Mouse (Mus musculus): ENCODE results near the gene Plin5.
"Not testable (repeated sequence)": the region's sequence is repeated elsewhere in the genome, so short reads cannot be mapped to it uniquely, and the experiment has no call there.

Plin5 gene

DNA sequence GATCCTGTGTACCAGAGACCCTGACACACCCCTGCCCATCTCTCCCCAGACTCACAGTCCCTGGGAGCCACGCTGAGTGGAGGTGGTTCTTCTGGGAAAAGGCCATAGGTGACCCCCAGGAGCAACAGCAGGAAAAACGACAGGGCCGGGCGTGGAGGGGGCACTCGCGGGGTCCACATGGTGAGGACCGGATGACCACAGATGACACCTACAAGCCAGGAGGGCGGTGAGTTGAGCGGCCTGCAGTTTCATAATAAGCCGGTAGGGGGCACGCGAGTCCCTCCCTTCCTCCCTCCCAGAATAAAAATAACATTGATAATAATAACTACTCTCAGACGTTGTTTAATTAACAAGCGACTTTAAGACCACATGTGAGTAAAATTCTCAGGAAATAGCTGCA lies 15.3 kb upstream of the Plin5 start:
- no peak for DNase-seq

DNA sequence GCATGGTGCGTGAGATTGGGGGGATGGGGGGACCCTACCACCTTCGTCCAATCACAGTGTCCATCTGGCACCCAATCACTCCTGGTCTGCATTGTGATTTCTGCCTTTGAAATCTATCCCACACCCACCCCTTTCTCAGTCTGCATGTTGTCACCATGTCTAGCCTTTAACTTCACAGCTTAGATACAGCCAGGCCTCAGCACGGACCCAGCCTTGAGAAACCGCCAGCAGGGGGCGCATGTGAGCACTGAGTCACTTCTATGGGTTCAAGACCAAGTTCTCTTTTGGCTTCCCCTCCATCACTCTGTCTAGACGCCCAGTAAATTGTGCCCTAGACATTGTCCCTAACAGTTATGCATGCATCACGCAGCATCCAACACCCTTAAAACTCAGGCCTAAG lies 14.4 kb upstream of the Plin5 start:
- DNase-seq, result no peak

DNA sequence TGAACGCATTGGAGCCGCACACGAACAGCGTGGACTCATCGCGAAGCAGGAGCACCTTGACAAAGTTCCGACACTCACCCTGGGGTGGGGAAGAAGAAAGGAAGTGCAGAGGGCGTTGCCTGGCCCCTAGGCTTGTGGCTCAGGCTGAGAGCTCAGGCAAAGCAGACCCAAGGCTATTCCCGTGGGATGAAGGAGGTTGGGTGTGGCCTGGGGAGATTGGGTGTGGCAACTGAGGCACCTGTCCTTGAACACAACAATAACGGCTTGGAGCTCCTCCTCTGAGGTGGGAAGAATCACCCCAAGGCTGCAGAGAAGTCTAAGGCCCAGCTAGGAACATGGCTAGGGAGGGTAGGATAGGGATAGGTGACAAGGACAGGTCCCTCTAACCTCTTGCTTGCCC lies 13.7 kb upstream of the Plin5 start:
- no peak for DNase-seq

DNA sequence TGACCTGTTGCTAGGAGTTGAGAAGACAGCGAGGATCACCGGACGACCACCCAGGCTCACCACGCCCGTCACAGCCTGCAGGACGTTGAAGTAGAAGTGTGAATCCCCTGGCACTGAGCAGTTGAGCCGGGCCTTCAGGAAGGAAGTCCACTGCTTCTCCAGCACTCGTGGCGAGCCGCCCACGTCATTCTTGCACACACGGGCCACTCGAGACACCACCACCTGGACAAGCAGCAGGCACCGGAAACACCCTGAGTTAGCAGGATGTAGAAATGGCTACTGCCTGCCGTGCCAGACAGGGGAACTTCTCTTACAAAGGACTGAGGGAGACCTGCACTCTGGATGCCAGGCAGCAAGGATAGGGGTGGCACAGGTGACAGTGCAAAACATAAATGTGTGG lies 10.8 kb upstream of the Plin5 start:
- DNase-seq, result no peak

DNA sequence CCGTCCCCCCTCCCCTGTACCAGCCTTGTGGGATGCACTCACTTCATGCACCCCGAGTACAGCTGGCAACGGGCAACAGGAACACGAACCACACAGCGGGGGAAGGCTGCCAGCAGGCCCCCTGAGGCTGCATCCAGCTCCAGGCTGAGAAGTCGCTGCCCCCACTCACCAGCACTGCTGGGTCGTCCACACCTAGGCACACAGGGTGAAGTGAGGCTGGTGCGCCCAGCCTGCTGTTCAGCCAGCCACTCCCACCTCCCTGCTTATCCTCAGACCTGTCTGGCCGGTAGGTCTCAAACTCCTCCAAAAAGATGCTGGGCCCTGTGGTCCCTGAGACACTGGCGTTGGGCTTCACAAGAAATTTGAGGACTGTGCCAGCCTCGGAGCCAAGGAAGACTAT lies 8.8 kb upstream of the Plin5 start:
- DNase-seq, result no peak

DNA sequence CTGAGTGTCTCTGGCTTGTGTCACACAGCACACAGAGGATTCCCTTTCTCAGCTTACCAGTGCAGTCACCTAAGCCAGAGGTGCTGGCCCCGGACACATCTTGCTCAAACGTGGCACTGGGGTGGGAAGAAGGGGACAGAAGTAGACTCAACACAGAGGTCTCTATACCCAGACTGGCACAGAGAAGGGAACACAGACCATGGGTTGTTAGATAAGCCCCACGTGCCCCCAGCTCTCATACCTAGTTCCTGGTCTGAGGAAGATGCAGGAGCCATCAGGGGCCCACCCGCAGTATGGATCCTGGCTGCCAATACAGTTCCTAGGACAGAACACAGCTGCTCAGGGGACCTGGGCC lies 7.9 kb upstream of the Plin5 start:
- no peak for DNase-seq

DNA sequence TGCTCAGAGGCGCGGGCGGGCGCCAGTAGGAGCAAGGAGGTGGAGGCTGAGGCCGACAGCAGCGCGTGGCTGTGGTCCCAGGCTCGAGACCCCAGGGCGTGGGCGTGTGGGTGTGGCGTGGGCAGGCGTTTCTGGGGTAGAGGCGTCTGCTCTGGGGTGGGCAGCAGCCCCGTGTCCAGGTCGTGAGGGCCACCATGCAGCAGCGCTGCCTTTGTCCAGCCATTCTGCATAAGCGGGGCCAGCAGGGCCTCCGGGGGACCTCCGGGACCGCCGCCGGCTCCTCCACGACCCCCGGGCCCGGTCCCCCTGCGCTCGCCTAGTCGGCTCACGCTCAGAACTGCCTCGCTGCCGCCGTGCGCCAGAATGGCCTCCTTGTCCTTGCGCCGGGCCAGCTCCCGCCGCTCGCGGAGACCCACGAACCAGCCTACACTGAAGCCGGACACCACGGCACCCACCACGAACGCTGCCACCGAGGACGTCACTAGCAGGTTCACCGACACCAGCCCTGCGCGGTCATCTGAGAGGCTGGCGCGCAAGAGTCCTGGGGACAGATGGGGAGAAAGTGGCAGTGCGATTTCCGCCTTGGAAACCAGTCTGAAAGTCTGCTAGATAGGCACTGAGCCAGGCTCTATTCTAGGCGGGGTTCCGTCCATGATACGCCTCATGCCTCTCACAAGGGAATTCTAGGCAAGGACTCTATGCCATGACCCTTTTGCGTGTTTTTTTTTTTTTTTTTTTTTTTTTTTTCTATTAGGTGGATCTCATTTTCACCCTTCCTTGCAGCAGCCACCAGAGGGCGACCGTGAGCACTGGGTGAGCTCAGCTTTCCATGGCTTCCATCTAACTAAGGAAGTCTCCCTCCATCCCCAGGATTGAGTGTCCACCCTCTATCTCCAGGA lies 7.2 kb upstream of the Plin5 start:
- DNase-seq, result no peak

DNA sequence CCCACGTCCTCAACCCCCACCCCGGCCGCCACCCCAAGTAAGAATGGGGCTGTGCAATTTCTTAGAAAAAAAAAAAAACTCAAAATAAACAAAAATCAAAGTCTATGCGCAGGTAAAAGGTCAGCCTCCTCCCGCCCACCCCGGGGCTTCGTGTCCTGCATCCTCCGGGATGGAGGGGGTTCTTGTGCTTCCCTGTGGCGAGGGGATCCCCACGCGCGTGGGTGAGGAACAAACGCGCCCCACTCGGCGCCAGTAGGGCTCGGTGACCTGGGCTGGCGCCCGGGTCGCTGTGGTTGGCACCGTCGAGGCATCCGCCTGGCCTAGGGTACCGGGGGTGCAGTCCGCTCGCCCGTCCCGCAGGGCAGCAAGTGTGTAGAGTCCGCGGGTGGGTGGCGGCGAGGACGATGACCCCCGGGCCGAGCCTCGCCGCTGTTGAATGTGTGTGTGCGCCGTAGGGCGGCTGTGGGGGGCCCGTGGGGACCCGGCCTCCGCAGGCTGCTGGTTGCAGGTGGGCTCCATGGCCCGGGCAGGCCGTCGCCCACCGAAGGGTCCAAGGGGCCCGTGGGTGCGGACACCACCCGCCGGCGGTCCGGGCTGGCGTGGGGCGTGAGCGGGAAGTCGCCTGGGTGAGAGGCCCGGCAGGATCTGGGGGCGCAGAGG lies 6.4 kb upstream of the Plin5 start:
- DNase-seq, result no peak

DNA sequence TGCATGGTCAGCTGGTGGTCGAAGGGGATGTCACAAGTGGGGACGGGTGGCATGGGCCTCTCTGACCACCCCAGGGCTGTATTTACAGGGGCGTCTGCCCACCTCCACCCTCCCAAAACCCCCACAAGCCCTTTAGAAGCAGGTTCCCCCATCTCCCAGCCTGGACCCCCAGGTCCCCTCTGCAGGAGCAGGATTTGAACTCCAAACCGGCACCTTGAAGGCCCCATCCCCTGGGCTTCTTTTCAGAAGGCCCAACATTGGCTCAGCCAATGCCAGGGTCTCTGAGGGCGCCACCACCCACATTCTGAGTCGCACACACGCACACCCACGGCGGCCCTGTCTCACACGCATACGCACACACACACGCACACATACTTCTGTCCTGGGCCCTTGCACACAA lies 5.8 kb upstream of the Plin5 start:
- no peak for DNase-seq

DNA sequence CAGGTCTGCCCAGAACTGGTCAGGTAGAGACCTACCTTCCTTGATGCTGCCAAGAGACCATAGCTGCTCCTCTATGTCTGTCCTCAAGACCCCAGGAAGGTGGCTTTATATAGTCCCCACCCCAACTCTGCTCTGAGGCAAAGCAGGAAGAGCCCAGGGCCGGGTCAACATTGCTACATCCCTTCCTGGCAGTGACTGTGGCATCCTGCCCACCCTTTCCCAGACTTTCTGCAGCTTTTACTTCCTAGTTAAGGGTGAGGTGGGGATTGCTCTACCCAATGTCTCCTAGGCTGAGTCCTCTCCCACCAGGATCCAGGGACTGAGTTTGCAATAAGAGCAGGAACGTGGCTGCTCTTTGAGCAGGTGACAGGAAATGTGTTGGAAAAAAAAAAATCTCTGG lies 4.4 kb upstream of the Plin5 start, which contains the start of gene Lrg1:
Gene Lrg1 (minus strand): TSS at position 176 of the 400 bp plus-strand sequence.
- no peak for DNase-seq

DNA sequence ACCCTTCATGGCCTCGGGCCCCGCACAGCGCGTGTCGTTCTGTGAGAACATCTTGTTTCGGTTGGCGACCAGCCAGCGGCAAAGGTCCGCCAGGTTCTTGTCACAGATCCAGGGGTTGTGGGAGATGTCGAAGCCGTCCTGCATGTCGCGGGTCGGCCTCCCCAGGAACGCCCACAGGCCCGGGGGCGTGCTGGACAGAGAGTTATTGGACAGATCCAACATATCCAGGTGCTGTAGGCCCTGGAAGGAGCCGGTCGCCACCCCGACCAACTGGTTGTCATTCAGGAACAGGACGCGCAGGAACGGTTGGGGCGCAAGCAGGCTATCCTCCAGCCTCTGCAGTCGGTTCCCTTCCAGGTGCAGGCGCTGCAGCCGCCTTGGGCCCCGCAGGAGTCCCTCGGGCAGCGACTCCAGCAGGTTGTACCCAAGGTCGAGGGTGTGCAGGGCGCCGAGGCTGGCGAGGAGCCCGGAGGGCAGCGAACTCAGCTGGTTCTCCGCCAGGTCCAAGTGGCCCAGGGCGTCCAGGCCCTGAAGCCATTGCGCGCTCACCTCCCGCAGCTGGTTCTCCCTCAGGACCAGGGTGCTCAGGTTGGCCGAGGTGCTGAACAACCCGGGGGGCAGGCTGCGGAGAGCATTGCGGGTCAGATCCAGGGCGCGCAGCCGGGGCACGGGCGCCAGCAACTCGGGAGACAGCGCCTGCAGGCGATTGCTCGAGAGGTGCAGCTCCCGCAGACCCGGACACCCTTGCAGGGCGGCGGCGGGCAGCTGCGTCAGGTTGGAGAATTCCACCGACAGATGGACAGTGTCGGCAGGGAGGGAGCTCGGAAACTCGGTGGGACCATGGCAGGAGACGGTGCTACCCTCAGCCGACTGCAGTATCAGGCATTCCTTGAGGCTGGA lies 2.8 kb upstream of the Plin5 start:
- no peak for DNase-seq

DNA sequence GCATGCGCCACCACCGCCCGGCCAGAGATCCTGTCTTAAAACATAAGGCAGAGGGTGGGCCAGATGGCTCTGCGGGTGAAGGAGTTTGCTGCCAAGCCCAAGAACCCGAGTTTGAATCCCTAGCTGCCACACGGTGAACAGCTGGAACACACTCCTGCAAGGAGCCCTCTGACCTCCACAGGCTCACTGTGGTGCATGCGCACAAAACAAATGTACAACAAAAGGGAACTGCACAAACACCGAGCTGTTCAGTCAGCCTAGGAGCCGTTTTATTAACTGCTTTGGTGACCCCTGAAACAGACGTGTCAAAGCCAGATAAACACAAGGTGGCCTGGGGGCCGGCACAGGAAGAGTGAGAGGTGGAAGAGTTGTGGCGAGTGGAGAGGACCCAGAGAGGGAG lies 2.0 kb upstream of the Plin5 start:
- DNase-seq, result no peak

DNA sequence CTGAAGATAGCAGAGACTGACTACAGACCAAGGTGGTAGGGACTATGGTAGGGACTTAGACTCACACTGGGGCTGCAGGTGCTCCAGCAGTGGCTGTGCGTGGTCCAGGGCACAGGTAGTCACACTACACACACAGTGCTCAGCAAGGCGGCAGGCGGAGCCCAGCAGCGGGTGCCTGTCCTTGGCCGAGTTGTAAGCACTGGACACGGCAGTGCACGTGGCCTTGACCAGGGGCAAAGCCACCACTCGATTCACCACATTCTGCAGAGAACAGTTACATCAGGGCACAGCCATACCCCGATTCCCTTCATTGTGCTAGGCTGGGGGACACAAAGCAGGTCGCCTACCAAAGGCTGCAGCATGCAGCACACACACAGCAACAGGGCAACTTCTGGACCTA lies 1.2 kb downstream of the Plin5 start:
- DNase-seq, result no peak

DNA sequence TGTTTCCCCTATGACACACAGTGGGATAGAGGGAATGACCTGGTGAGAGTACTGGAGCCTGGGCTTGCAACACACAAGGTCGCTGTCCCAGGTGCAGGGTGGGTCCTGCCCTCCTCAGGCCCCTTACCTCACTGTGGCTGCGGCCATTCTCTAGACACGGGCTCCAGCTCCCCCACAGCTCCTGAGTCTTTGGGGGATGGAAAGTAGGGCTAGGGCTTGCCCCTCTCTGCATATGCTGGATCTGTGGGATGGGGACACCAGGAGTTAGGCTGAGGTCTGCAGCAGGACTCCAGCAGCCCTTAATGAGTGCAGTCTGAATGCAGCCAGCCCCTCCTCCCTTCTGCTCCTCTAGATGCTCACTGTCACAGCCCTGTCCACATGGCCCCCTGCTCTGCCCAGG lies 4.7 kb downstream of the Plin5 start:
- no peak for DNase-seq

DNA sequence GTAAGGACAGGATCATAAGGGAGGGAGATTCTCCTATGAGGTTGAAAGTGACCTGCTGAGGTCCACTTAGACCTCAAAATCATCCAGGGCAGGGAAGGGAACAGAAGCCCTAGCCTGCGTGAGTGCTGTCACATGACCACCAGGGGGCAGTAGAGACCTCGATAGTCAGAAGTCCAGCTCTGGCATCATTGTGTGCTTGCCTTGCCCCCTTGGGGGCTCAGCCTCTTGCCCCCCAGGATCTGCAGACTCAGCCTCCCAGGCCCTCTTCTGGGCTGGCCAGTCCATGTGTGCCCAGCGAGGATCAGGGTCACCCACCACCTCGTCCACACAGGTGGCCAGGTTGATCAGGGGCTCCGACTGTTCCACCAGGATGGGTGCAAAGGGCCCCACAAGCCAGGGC lies 5.5 kb downstream of the Plin5 start:
- no peak for DNase-seq

DNA sequence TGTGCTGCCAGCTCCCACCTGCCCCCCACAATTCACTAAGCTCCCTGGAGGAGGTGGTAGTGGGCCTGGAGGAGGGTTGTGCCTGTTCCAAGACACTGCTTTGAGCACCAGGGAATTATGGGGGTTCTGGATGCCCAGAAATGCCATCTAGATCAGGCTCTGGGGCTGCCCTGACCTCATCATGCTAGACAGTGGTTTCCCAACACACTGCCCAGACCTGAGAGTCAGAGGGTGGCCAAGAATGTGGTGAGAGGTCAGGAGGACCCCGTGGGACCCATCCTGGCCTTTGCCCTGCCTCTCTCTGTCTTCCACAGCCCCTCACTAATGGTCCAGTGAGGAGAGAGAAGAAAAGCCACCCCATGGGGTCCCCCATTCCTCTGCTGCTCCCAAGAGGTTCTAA lies 6.4 kb downstream of the Plin5 start:
- no peak for DNase-seq

DNA sequence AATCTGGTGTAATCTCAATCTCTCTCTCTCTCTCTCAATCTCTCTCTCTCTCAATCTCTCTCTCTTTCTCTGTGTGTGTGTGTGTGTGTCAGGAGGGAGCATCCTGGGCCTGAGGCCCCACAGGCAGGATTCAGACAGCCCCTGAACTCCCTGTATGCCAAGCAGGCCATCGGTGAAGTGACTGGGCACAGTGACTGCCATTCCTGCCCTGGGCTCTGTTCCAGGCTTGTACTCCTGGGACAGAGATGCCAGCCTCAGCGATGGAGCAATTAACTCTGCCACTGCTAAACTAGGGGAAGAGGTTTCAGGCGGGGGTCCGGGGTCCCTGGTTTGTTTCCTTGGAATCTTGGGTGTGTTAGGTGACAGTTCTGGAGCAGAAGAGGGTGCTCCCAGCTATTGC lies 6.8 kb downstream of the Plin5 start:
- no peak for DNase-seq

DNA sequence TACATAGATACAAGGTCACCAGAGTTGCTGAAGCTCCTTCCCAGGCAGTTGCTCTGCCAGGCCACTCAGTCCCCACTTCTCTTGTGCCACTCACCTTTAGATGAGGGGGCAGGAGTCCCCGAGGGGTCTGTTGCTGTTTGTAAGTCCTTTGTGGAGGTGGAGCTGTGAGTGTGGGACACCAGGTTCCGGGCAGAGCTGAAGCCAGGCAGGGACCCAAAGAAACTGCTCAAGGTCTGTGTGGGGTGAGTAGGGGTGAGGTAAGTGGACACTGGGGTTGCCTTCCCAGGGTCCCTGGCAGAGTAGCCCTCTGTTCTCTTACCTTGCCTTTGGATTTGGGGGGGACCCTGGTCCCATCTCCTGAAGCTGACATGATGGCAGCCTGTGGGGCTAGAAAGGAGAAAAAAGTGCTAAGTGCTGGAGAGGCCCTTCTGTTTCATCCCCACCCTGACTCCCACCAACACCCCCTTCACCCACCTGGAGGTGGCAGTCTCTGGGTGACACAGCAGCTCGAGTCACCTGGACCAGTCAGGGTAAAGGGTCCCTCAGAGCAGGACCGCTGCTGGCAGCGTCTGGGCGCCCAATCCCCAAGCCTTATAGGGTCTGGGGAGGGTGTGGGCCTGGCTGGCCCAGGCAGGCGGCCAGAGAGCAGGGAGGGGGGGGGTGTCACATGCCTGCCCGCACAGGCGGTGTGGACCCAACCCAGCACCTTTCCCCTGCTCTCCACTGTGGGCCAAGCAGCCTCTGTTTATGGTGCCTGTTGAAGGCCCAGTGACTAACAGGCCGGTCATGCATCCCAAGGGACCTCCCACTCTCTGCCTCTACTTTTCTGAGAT lies 8.0 kb downstream of the Plin5 start, which contains the start of gene Plin4:
Gene Plin4 (minus strand): TSS at position 585 of the 833 bp plus-strand sequence.
- DNase-seq, result no peak

DNA sequence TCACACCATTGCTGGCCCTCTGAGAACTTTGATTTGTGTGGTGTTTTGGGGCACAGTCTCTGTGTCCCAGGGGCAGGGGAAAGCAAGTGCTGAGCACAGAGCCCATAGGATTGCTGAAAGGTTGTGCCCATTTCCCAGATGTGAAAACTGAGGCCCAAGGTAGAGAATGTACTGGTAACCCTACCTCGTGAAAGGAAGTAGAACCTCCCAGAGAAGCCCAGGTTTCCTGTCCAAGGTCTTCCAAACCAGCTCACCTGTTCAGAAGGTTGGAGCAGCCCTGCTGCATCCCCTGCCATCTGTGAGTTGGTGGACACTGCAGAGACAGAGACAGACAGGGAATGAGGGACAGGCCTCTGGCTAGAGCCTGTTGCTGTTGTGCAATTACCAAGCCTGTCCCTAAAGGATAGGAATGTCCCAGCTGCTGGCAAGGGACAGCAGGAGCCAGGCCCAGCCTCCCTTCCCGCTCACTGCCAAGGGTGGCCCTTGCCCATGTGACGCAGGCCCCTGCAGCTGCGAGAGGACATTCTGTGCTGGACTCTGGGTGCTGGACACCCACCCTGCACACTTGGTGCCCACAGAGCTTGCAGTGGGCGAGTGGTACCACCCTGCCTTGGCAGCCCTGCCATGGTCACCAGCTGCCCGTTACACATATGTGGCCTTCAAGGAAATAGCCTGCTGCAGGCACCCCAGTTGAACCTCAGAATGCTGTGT lies 8.9 kb downstream of the Plin5 start:
- DNase-seq, result no peak

DNA sequence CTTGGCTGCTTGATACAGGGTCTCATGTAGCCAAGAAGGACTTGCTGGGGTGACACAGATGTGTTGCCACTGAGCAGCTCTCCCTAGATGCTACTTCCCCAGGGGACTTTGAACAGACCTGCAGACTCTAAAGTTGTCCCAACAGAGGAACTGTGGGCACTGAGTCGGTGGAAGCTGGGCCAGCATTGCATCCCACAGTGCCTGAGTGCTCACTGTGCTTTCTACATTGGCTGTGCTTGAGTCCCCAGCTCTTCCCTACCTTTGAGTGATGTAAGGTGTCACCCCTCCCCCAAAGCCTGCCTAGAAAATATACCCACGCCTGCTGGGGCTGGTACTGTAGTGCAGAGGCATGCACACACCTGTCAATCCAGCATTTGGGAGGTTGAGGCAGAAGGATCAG lies 9.7 kb downstream of the Plin5 start:
- no peak for DNase-seq

DNA sequence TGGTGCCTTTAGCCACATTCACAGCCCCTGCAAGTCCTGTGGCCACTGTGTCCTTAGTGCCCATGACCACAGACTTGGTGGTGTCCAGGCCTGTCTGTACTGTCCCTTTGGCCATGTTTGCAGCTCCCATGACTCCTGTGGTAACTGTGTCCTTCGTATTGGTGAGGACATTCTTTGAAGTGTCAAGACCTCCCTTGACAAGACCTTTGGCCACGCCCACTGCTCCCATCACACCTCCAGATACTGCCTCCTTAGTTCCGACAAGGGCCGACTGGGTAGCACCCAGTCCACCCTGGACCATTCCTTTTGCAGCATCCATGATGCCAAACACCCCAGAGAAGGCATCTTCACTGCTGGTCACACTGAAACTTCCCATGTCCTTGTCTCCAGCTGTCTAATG lies 10.4 kb downstream of the Plin5 start:
- no peak for DNase-seq

DNA sequence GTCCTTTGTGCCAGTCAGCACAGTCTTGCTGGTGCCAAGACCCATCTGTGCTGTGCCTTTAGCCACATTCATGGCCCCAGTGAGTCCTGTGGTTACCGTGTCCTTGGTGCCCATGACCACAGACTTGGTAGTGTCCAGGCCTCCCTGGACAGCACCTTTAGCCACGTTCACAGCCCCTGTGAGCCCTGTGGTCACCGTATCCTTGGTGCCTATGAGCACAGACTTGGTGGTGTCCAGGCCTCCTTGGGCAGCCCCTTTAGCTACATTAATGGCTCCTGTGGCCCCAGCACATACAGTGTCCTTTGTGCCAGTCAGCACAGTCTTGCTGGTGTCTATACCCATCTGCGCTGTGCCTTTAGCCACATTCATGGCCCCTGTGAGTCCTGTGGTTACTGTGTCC lies 11.0 kb downstream of the Plin5 start:
- not testable (repeated sequence) for DNase-seq

Measured in right cerebral cortex, postnatal 25 days (tissue).